Mouse (Mus musculus) megakaryocyte, embryonic 14.5 days (primary cell): ENCODE measurements around the gene Fastkd3.

Experiments used
- FLI1 ChIP-seq: IDR thresholded peaks from 2 replicates; pipeline ENCODE4 v1.6.1; 2012; ENCODE audit warnings: low read length, inconsistent platforms, mixed read lengths
- GATA1 ChIP-seq: IDR thresholded peaks from 3 replicates; pipeline ENCODE4 v1.6.1; 2012; ENCODE audit warnings: mixed read lengths, low read length, inconsistent platforms, borderline replicate concordance

DNA sequence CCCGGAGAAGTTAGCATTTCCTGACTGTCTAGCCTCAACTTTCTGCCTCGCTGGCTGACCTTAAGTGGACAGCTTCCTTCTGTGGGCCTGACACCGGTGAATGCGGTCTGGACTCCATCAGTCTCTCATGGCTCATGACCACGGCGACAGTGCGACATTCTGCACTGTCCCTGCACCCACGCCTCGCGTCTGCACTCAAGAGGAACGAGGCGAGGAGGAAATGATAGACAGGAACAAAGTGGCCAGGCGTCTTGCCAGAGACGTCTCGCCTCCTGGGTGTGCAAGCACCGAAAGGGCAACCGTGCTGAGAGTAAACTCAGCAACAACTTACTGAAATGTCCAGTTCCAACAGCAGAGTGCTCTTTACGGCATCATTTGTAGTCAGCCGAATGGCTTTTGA, 9.8 kb upstream of the Fastkd3 start:
- no peak for TF ChIP-seq GATA1
- no peak for TF ChIP-seq FLI1
